Mouse (Mus musculus) forebrain, embryonic 16.5 days (tissue): Measurements from ENCODE around the gene Grid1. TPM values are rescaled to one million over a fixed set of nuclear protein-coding genes. Genes with fewer than 3 reads are reported as not detected.

Source experiments
- ATAC-seq: fragments of 200-750 bp; cut with Nextera tagmentation; 2 replicates; pipeline ENCODE4 v1.8.0; 2017; ENCODE audit warnings: mild to moderate bottlenecking, moderate library complexity
- H3K27ac ChIP-seq: fragments of 300-500 bp; sonication (generic); 2 replicates; pipeline ENCODE4 v1.5.1; 2014; ENCODE audit warnings: low read length, control low read depth
- H3K27me3 ChIP-seq: fragments of 300-500 bp; sonication (generic); replicated peaks from 2 replicates; pipeline ENCODE4 v1.6.1; 2014; ENCODE audit warnings: low read length; ENCODE audit not compliant: control insufficient read depth, insufficient read depth
- H3K36me3 ChIP-seq: fragments of 300-500 bp; sonication (generic); 2 replicates; pipeline ENCODE4 v1.6.1; 2014; ENCODE audit not compliant: control insufficient read depth, insufficient read depth
- H3K4me1 ChIP-seq: fragments of 300-500 bp; sonication (generic); replicated peaks from 2 replicates; pipeline ENCODE4 v1.6.1; 2014; ENCODE audit warnings: low read length; ENCODE audit not compliant: control insufficient read depth, insufficient read depth
- H3K4me2 ChIP-seq: fragments of 300-500 bp; sonication (generic); 2 replicates; pipeline ENCODE4 v1.6.1; 2014; ENCODE audit warnings: mild to moderate bottlenecking, low read length, control low read depth
- H3K4me3 ChIP-seq: fragments of 300-500 bp; sonication (generic); replicated peaks from 2 replicates; pipeline ENCODE4 v1.5.1; 2014; ENCODE audit warnings: mild to moderate bottlenecking, low read length, control low read depth
- H3K9ac ChIP-seq: fragments of 300-500 bp; sonication (generic); replicated peaks from 2 replicates; pipeline ENCODE4 v1.6.1; 2014; ENCODE audit warnings: low read depth, low read length, control low read depth
- H3K9me3 ChIP-seq: fragments of 300-500 bp; sonication (generic); 2 replicates; pipeline ENCODE4 v1.6.1; 2016; ENCODE audit warnings: low read length; ENCODE audit not compliant: control insufficient read depth
- WGBS: fragments of 180-500 bp; shearing (Covaris S2); extraction: QIAGEN DNeasy Blood & Tissue Kit; methylation state at CpG from one replicate; pipeline ENCODE4 v1.1.7; 2014; 5-methylcytosine and 5-hydroxymethylcytosine counted together
- polyA plus RNA-seq: library from polyadenylated mRNA; unstranded; fragments of >200 nt; fragmentation: Nextera tagmentation; extraction: Ambion mirVana; gene quantifications from 2 replicates; pipeline ENCODE4 v1.2.1, GENCODE M21; 2015

Grid1 gene
- polyA plus RNA-seq, 1 experiment from 2014 or later = 4.5 TPM

DNA sequence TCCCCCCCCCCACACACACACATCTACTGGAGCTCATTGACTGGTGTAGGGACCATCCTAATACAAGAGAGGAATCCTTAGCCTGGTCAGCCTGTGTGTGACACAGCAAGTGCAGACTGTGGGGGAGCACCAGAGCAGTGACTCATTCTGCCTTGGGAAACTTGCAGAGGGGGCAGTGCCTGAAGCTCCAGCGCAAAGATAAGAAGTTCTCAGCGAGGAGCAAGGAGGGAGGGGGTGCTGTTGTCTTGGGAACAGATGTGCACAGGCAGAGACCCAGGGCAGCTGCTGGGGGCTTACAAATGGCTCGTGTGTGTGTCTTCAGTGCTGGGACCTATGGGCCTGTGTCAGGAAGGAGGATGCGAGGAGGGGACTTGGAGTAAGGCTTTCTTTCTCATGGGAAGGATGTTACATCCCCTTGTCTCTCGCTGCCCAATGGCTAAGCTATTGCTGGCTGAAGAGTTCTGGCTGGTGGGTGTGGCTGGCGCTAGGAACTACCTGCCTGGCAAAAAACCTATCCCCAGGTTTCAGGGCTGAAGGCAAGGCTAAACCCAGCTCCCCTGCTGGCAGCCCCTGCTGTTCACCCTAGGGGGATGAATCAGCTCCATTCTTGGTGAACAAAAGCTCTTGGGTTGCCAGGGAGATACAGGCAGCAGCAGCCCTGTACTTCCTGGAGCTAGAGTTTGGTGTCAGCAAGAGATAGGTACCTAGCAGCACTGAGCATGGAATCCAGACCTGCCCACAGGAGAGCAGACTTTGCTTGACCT lies 72.0 kb downstream of the Grid1 start:
- Histone ChIP-seq H3K9ac (no peak overlapping the region), H3K9me3 (no peaks in the 10 kb centered on the region), H3K4me3 (no peak overlapping the region), H3K4me2 (no peak overlapping the region), H3K27me3 (no peaks in the 10 kb centered on the region), H3K27ac (no peak overlapping the region), H3K4me1 (peaks cover 15% of the 10 kb centered on the region), H3K36me3 (no peaks in the 10 kb centered on the region)
- WGBS = 10% methylated on average over 6 of the region's 6 CpGs
- peak; percentile 21; the same call in 1 of the 2 replicates for ATAC-seq

DNA sequence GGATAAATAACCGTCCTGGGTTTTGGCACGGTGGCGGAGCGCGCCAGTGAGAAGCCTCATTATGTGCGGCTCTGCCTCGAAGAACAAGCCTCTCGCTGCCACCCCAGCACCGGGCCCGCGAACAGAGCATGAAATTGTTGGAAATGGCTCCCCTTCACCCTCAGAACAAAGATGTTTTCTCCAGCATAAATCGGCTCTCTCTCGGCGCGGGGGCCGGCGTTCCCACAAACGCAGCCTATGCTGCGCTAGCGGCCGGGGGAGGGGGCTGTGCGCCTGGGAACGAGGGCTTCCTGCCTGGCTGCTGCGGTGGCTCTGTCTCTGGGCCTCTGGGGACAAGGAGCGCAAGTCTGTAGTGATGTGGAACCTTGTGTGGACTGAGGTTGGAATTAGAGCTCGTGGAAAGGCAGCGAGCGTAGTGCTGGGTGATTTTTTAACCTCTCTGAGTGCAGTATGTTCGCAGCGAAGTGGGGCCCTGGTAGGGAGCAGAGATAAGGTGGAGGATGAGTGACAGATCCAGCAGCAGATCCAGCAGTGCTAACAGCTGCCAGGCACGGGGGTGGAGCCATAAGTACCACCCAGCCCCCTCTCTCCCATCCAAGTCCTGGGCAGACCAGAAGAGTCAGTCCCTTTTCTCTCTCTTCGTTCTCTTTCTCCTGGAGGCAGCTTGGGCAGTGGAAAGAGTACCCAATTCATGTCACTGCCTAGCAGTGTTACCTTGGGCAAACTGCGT lies 76.5 kb downstream of the Grid1 start:
- Histone ChIP-seq H3K36me3 (no peaks in the 10 kb centered on the region), H3K4me1 (peaks cover 15% of the 10 kb centered on the region), H3K4me3 (peak overlapping the region; percentile 37), H3K27me3 (no peaks in the 10 kb centered on the region), H3K9ac (peak overlapping the region; percentile 61), H3K9me3 (no peaks in the 10 kb centered on the region), H3K4me2 (peak overlapping the region; percentile 69), H3K27ac (peak overlapping the region; percentile 46)
- 6% methylated on average over 33 of the region's 33 CpGs for WGBS
- peak; percentile 88 for ATAC-seq

DNA sequence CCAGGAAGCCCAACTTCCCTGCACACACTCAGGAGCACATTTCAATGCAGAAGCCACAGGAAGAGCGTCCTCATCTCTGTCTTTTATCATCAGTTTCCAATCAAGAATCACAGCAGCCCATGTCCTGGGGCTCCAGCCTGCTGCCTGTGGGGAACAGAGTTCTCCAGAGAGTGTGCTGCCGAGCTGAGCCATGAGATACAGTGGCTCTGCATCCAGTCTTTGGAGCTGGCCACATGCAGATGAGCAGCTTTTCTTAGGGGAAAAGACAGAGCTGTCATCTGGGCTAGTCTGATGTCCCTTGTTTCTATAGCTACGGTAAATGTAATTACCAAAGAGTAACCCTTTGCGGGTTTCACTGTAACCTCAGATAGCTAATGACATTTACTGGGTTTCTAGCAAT lies 83.9 kb downstream of the Grid1 start:
- H3K27ac ChIP-seq = no peak overlapping the region
- H3K9ac ChIP-seq = no peak overlapping the region
- peak; percentile 39; the same call in 1 of the 2 replicates for ATAC-seq

DNA sequence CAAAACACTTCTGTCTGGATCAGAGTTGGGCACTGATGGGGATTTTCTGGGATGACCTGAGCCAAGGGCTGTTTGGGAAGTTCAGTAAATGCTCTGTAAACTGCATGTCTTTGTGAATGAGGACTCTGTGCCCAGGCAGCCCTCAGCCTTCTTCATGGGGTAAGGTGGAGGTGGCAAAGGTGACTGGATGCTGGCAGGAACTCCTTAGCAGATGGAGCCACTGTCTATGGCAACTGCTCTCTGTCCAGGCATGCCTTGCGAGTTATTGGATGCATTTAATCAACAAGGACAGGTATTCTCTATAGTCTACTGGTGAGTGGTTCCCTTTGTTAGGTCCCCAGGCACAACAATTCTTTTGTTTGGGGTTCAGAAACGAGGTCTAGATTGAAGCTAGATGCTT lies 85.8 kb downstream of the Grid1 start:
- no peak for ATAC-seq
- H3K9me3 ChIP-seq = no peaks in the 10 kb centered on the region
- no peak overlapping the region for H3K4me2 ChIP-seq
- WGBS = 61% methylated on average over 2 of the region's 2 CpGs
- H3K27me3 ChIP-seq = no peaks in the 10 kb centered on the region
- no peak overlapping the region for H3K9ac ChIP-seq
- no peak overlapping the region for H3K4me3 ChIP-seq
- H3K36me3 ChIP-seq = no peaks in the 10 kb centered on the region
- H3K27ac ChIP-seq = no peak overlapping the region
- H3K4me1 ChIP-seq = peaks cover 15% of the 10 kb centered on the region

More for the DNA sequence above, 83.9 kb downstream of the Grid1 start:
- no peaks in the 10 kb centered on the region for H3K9me3 ChIP-seq
- no peak overlapping the region for H3K4me2 ChIP-seq
- peaks cover 10% of the 10 kb centered on the region for H3K4me1 ChIP-seq
- H3K27me3 ChIP-seq = no peaks in the 10 kb centered on the region
- H3K36me3 ChIP-seq = no peaks in the 10 kb centered on the region
- WGBS = 55% methylated on average over 4 of the region's 4 CpGs
- no peak overlapping the region for H3K4me3 ChIP-seq

DNA sequence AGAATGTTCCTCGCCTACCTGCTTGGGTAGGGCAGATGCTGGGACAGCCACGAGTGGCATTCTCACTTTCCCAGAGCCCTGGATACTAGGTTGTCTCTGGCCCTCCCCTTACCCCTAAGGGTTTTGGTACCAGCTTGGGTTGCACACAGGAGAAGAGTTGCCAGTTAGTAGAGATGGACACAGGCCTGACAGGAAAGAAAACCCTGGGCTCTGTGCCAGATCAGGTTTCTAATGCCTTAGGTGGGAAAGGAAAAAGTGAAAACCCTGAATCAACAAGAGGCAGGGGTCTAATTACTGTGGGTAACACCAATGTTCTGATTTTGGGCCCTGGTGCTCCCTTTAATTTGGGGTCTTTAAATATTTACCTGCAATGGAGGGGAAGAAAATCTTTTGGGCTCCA lies 88.5 kb downstream of the Grid1 start:
- Histone ChIP-seq H3K36me3 (no peaks in the 10 kb centered on the region), H3K4me3 (no peak overlapping the region), H3K27me3 (no peaks in the 10 kb centered on the region), H3K9ac (no peak overlapping the region), H3K4me1 (peaks cover 15% of the 10 kb centered on the region), H3K27ac (no peak overlapping the region), H3K9me3 (no peaks in the 10 kb centered on the region), H3K4me2 (no peak overlapping the region)
- 27% methylated on average over 2 of the region's 2 CpGs for WGBS
- no peak for ATAC-seq

DNA sequence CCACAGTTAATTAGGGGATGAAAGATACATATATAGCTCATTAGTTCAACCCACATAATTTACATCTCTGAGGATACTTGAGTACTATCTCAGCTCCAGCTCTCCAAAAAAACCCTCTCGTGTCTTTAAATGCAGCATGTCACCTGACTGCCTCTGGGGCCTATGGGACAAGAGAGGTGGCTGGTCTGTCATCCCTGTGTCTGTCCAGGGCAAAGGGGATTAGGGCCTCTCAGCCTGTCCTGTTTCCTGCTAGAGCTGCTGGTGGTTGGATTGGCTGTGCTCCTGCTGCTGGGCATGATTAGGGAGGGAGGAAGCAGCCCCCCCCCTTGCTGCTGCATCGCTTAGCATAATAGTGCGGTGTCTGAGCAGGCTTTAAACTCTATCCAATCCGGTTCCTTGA lies 88.9 kb downstream of the Grid1 start:
- no peak overlapping the region for H3K27ac ChIP-seq
- H3K4me1 ChIP-seq = peaks cover 15% of the 10 kb centered on the region
- H3K9me3 ChIP-seq = no peaks in the 10 kb centered on the region
- WGBS = 2% methylated on average over 4 of the region's 4 CpGs
- no peak overlapping the region; the same call in 1 of the 2 replicates for H3K9ac ChIP-seq
- no peaks in the 10 kb centered on the region for H3K27me3 ChIP-seq
- H3K4me3 ChIP-seq = no peak overlapping the region
- peak; percentile 73 for ATAC-seq
- H3K4me2 ChIP-seq = no peak overlapping the region
- H3K36me3 ChIP-seq = no peaks in the 10 kb centered on the region

DNA sequence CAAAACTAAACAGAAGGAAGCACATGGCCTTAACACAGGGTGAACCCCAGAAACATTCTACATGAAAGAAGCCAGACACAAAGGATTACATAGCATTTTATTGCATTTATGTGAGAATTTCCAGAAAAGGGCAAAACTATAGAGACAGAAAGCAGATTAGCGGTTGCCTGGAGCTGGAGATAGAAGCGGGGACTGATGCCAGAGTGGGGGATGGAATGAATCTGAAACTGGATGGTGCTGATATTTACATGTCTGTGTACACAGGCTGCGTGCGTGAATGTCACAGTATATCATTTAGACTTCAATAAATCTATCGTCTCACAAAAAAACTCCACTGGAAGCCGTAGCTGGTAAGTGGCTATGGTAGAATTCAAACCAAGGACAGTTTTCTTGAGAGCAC lies 96.4 kb downstream of the Grid1 start:
- Histone ChIP-seq H3K27me3 (no peaks in the 10 kb centered on the region), H3K4me3 (no peak overlapping the region), H3K9me3 (no peaks in the 10 kb centered on the region), H3K27ac (no peak overlapping the region), H3K36me3 (no peaks in the 10 kb centered on the region), H3K4me1 (peaks cover 6% of the 10 kb centered on the region), H3K4me2 (no peak overlapping the region), H3K9ac (no peak overlapping the region)
- ATAC-seq = no peak
- 68% methylated on average over 6 of the region's 6 CpGs for WGBS

DNA sequence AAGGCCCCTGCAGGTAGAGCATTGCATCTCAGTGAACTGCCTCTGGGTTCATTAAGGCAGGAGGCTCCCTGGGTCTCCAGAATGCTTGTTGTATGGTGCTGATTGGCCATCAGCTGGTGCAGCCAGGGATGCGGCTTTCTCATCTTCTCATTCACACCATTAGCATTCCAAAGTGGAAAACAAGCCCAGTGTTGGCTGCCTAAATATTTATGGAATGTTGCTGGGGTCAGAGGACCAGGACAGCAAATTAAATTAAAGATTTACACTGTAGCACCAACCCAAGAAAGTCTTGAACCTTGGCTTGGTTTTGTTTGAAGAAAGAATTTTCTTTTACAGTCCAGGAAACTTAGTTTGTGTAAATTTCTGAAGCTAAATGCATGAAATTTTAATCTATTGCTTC lies 97.2 kb downstream of the Grid1 start:
- H3K4me3 ChIP-seq = no peak overlapping the region
- WGBS = 55% methylated on average over 1 of the region's 1 CpGs
- H3K9me3 ChIP-seq = no peaks in the 10 kb centered on the region
- no peak overlapping the region for H3K9ac ChIP-seq
- H3K27me3 ChIP-seq = no peaks in the 10 kb centered on the region
- H3K27ac ChIP-seq = no peak overlapping the region
- H3K4me1 ChIP-seq = peaks cover 6% of the 10 kb centered on the region
- H3K36me3 ChIP-seq = no peaks in the 10 kb centered on the region
- no peak for ATAC-seq
- no peak overlapping the region for H3K4me2 ChIP-seq

DNA sequence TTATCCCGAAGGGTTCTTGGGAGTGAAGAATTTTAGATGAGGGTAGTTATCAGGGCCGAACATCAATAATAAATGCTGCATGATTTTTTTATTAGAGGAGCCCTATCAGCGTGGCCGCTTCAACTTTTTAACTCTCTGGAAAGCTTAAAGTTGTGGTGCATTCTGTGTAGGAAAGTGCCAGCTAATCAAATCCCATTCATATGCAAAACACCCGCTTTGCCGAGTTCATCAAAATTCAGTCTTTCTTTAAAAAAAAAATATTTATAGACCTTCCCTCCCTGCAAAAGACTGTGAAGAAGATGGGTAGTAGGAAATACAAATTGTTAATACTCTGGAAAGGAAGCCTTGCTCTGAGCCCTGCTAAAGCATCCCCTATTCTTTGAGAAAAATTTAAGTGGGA lies 99.3 kb downstream of the Grid1 start:
- H3K9me3 ChIP-seq = no peaks in the 10 kb centered on the region
- H3K4me1 ChIP-seq = peaks cover 6% of the 10 kb centered on the region
- peak overlapping the region; percentile 36 for H3K27ac ChIP-seq
- no peaks in the 10 kb centered on the region for H3K27me3 ChIP-seq
- 0 out of 2 replicates have a peak, but pooled peaks have one; percentile 19 for ATAC-seq
- 44% methylated on average over 6 of the region's 6 CpGs for WGBS
- H3K9ac ChIP-seq = no peak overlapping the region
- H3K4me3 ChIP-seq = no peak overlapping the region
- H3K4me2 ChIP-seq = no peak overlapping the region
- H3K36me3 ChIP-seq = no peaks in the 10 kb centered on the region
